Mouse (Mus musculus) frontal cortex, postnatal 25 days (tissue): ENCODE results near the gene Olfr691.
"Not testable (repeated sequence)": the region's sequence is repeated elsewhere in the genome, so short reads cannot be mapped to it uniquely, and the experiment has no call there.

Experiments used
- DNase-seq, 2 experiments: peaks; one replicate each; pipeline ENCODE4 v3.0.0; 2022; ENCODE audit warnings: low spot score in 2 of 2

The Olfr691 gene

DNA sequence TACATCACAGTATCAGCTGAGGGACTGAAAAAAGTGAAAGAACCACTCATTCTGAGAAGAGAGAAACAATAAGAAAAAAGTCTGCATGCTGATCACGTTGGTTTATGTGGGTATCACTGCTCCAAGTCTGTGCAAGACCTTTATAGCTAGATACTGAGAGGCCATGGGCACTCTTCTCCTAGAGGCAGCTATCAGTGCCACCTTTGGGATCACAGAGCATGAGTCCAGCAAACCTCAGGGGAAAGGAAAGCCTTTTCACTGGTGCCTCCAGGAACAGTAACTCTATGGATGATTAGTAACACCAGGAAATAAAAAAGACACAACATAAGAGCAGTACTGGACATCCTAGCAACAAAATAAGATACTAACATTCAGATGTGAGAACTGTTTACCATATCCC is at the start of gene Olfr691:
TSS of gene Olfr691 (minus strand) at position 101 of the 400 bp plus-strand sequence.
- no peak for DNase-seq

DNA sequence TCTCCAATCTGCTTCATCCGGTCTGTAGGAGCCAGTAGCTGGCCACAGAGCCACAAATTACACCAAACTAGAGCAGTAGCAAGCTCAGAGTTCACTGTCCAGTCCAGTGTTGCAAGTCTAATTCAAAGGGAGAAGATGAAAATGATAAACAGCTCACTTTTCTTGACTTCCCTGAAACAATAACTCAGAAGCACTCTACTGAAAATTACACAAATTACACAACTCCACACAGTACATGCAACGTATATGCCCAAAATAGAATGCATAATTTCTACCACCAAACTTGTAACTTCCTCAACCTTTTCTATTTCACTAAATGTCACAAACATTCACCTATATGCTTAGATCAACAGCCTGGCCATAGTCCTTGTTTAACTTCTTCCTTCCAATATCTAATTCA is 48.2 kb upstream of the Olfr691 start:
- DNase-seq: no peak

DNA sequence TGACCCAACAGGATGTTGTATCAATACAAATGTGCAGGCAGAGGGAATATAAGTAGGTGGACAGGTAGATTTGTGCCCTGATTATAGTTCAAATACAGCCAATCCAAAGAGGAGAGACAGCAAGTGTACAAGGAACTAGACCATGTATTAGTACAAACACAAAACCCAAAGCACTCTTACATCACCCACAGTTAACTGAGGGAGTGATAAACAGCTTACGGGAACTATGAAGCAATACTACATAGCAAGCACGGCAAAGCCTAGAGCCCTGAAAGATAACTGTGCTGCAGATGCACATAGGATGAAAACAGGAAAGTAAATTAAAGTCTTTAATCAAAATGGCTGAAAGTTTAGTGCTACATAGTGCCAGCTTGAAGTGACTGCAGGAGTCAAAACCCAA is 45.6 kb upstream of the Olfr691 start:
- DNase-seq: no peak

DNA sequence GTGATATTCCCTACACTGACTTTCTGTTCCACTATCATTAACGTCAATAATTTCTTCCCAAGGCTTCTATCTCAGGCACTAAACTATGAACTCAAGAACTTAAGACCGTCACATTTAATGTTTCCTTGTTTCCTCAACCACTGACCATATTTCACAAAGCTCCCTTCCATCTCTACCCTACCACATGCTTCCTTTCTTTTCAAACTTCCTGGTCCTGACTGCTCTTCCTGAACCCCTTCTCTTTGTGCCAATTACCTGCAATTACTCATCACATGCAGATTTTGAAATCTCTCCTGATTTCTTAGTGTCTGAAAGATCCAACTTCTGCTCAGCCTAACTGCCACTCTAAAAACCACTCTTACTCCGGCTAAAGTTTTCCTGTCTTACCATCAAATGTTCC is 38.3 kb upstream of the Olfr691 start:
- no peak for DNase-seq

DNA sequence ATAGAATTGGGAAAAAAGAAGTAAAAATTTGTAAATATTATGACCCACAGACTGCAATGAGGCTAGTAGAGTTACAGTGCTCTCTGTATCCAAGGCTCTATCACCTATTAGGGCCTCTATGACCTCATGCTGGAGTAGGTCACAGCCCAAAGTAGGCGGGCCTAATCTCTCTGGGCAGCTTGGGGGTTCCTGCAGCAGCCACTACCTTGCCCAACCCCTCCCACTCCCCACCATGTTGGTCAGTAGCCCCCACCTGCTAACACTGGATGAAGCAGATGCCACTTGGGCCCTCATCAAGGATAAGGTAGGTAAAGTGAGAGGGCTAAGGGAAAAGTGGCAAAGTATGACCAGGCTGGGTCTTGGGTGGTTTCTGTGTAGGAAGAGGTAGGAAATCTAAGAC is 32.8 kb upstream of the Olfr691 start, which contains the start of gene Gm5901:
TSS of gene Gm5901 (plus strand) at position 173 of the 400 bp plus-strand sequence.
- no peak for DNase-seq

DNA sequence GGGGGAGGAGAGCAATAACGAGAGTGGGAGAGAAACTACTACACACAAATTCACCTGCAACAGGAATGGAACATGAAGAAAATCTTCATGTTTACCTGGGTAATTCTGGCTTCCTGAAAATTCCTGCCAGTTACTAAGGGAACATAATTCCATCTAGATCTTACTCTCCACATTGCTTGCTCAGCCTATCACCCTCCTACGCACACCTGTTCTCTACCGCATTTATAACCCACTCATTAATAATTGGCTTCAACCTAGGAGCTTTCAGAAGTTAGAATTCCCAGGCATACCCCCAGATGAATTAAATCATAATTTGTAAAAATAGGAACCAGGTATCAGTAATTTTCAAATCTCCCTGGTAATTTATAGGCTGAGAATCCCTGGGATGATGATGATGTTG is 31.9 kb upstream of the Olfr691 start:
- DNase-seq: no peak

DNA sequence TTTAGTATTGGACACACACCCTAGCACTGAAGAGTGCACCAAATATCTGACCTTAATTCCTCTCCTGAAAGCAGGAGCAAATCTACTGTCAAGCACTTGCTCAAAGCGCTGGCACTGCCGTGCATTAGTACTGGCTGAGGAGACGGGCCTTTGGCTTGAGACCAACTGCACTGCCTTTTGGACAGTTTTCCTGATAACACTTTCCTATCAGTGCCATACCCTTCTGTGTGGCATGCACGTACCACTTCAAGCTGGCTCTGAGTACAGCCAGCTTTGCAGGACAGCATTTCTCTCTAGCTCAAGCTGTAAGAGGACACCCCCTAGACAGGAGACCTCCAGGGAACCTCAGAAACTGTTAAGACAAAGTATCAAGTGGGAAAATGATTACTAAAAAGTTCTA is 31.4 kb upstream of the Olfr691 start:
- no peak for DNase-seq

DNA sequence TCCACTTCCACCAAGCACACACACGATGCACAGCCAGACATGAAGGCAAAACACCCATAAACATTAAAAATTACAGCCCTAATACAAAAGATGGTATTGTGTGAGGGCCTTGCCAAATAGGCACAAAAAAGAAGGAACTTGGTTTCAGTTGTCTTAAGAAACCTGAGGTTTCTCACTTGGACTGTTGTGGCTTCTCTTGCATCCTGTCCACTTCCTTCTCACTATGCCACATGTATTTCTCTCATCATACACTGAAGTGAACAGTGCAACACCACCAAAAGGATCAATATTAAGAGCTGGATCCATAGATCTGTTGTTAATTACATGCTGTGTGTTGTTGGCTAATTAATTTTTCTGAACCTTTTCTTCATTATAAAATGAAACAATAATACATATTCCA is 30.8 kb upstream of the Olfr691 start:
- no peak for DNase-seq

DNA sequence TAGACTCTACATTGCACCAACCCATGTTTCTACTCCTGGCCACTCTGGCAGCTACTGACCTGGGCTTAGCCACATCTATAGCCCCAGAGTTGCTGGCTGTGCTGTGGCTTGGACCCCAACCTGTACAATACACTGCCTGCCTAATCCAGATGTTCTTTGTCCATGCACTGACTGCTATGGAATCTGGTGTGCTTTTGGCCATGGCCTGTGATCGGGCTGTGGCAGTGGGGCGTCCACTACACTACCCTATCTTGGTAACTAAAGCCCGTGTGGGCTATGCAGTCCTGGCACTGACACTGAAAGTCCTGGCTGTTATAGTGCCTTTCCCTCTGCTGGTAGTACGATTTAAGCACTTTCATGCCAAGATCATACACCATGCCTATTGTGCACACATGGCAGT is 26.5 kb upstream of the Olfr691 start:
- DNase-seq: no peak

DNA sequence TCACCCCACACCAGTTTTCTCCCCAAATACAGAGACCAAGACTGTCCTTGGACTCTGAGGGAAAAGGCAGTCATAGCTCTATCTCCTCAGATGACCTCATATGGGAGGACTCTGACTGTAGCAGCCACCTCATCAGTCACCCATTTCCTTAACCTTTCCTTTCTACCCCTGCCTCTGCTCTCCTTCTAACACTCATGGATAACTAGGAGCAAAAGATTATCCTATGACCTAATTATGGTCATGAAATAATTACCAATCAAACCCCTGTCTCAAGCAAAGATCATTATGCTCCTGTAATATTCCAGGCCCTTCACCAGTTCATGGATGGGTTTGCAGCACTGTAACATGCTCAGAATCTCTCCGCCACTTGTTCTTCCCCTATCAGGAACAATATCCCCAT is 25.9 kb upstream of the Olfr691 start, which contains the start of gene Olfr692:
TSS of gene Olfr692 (plus strand) at position 301 of the 400 bp plus-strand sequence.
- no peak for DNase-seq

DNA sequence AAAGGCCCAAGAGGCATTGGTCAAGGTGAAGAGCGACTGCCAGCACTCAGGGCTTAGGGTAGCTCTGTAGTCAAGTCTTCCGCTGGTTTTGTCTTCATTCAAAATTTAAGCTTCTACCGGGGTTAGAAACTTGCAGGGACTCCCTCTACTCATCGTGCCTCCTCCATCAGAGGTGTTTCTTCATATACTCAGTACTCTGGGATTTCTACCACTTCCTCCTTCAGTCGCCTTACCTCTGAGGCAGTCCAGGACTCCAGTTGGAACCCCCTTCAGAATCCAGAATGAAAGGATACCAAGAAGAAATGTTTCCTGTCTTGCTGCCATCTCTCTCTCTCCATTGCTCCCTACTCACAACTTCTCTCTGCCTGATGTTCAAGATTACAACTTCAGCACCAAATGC is 25.2 kb upstream of the Olfr691 start:
- no peak for DNase-seq

DNA sequence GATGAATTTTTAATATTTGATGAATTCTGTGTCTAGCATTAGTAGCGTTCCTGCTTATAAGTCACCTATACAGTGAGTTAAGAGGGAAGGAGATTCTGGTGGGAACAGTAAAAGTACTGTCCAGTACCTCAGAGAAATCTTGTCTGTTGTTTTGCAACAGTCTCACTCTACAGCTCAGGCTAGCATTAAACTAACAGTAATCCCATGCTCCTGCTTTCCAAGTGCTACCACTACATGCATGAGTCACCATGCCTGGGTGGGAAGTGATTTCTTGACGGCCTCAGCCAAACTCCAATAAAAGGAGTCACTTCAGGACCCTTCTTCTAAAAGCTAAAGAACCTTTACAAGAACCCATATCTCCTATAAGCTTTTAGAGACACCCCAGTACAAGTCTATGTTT is 19.6 kb upstream of the Olfr691 start:
- no peak for DNase-seq

DNA sequence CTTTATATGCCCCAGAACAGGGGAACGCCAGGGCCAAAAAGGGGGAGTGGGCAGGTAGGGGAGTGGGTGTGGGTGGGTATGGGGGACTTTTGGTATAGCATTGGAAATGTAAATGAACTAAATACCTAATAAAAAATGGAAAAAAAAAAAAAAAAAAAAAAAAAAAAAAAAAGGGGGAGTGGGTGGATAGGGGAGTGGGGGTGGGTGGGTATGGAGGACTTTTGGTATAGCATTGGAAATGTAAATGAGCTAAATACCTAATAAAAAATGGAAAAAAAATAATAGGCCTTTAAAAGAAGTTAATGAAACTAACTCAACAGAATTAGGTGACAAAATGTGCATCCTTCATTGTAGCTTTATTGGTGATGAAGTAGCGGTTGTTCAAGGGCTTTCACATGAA is 14.4 kb upstream of the Olfr691 start:
- not testable (repeated sequence) for DNase-seq

DNA sequence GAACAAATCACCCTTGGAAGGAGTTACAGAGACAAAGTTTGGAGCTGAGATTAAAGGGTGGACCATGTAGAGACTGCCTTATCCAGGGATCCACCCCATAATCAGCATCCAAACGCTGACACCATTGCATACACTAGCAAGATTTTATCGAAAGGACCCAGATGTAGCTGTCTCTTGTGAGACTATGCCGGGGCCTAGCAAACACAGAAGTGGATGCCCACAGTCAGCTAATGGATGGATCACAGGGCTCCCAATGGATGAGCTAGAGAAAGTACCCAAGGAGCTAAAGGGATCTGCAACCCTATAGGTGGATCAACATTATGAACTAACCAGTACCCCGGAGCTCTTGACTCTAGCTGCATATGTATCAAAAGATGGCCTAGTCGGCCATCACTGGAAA is 14.0 kb upstream of the Olfr691 start:
- not testable (repeated sequence) for DNase-seq

DNA sequence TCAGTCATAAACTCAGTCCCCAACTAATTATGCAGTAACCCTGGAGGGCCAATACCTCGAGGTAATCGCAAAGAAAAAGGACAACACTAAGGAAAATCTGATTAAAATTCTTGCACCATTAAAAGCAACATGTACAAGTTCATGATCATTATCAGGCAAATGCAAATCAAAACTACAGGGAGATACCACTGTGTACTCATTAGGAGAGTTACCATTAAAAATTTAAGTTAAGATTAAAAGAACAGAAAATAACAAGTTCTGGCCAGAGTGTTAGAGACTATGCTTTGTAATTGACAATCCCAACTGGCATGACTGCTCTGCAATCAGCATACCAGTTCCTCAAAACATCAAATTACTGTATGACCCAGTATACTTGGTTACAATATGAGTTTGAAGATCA is 682 bp upstream of the Olfr691 start:
- no peak for DNase-seq

DNA sequence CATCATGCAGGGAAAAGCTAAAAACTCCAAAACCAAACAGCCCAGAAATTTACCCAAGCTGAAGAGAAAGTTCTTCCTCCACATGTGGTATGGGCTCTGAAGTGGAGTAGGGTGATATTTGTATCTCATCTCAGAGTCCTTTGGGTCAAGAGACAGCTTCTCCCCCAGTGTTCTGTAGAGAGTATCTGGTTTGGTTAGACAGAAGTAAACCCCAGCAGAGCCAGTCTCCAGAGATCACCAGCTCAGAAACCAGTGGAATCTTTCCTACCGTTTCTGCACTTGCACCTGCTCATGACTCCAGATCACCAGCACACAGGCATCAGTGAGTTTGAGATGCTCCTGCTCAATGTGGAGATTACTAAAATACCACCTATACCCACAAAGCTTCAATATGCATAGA is 8.1 kb downstream of the Olfr691 start, which contains the start of gene Olfr690:
TSS of gene Olfr690 (minus strand) at position 101 of the 400 bp plus-strand sequence.
- DNase-seq: no peak

DNA sequence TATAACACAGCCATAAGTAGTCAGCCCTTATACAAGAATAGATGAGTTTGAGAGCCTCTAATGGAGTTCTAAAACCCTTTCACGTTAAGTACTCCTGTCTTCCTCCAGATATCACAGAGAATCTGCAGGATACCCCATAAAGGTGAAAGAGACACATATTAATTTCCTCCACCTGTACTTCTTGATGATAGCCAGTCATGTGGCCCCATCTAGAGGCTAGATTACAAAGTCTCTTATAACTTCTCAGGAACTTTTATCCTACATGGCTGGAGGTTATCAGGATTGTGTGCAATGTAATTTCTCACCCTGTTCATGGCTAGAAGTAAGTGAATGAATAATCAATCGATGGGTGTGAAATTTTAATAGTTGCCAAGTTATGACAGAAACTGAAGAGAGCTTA is 16.8 kb downstream of the Olfr691 start:
- no peak for DNase-seq

DNA sequence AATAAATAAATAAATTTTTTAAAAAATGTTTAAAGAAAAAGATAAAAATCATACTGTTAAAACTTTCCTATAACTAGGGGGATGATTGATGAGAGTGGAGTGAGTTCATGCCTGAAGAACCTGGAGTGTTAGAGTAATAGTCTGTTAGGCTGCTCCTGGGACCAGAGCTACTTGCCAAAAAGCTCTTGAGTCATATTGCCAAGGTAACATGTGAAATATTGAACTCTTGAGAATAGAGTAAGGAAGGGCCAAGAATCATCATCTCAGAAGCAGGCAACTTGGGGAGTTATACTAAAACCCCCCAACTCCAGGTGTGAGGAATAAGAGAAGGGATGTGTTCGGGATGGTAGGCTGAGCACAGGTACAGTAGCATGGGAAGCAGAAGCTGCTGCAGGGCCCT is 31.2 kb downstream of the Olfr691 start, which contains the start of gene Olfr689:
TSS of gene Olfr689 (plus strand) at position 301 of the 400 bp plus-strand sequence.
- no peak for DNase-seq

DNA sequence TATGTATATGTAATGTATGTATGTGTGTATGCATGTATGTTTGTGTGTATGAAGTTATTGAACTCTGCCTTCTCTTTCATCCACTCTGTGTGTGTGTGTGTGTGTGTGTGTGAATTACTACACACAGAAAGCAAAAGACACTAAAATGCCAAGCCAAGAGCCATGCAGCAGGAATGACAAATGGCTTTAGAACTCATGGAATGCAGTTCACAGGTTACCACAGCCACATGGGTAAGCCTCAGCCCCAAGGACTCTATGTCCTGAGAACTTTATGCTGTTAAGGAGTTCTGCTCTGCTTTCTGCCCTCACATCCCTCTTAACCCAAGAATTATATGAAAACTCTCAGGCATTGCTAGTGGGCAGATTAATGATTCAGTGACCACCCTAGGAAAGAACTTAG is 52.0 kb downstream of the Olfr691 start:
- no peak for DNase-seq

DNA sequence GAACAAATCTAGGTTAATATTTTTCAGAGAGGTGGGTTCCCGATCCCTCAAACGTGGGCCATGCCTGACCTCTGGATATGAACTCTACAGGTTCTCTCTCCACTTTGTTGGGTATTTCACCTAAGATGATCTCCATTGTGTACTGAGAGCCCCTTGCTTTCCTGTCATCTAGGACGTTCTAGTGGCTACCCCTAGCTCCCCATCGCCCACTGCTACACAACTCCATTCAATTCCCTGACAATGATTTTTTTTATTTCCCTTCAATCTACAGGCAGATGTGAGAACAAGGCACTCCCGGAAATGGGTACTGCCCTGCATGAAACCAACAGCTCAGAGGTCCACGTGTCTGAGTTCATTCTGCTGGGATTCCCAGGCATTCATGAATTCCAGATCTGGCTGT is 54.3 kb downstream of the Olfr691 start, which contains the start of gene Olfr688:
TSS of gene Olfr688 (plus strand) at position 301 of the 400 bp plus-strand sequence.
- no peak for DNase-seq
